Mouse (Mus musculus) bone marrow, adult 2 months (tissue): ENCODE measurements around the gene Golim4. TPM values are rescaled to one million over a fixed set of nuclear protein-coding genes. Genes with fewer than 3 reads are reported as not detected.

ENCODE experiments used
- H3K27ac ChIP-seq: fragments of 200-500 bp; 2 replicates; pipeline ENCODE4 v1.5.1; 2012; ENCODE audit warnings: low read depth, mild to moderate bottlenecking, control low read depth, inconsistent platforms, low read length; ENCODE audit not compliant: control insufficient read depth, poor library complexity, insufficient read depth
- H3K4me1 ChIP-seq: fragments of 200-500 bp; 2 replicates; pipeline ENCODE4 v1.6.1; 2011; ENCODE audit warnings: low read length; ENCODE audit not compliant: control insufficient read depth, insufficient read depth
- H3K4me3 ChIP-seq: fragments of 200-500 bp; replicated peaks from 2 replicates; pipeline ENCODE3; 2011; ENCODE audit warnings: mild to moderate bottlenecking, low read depth, low read length, control low read depth; ENCODE audit not compliant: control insufficient read depth
- CTCF ChIP-seq: fragments of 200-500 bp; IDR thresholded peaks from 2 replicates; pipeline ENCODE4 v1.5.1; 2011; ENCODE audit warnings: low read length, control low read depth; ENCODE audit not compliant: control insufficient read depth, insufficient read depth
- POLR2A ChIP-seq: fragments of 200-500 bp; IDR thresholded peaks from 2 replicates; pipeline ENCODE4 v1.6.1; 2011; ENCODE audit warnings: low read depth, mild to moderate bottlenecking, control low read depth, low read length, borderline replicate concordance; ENCODE audit not compliant: control insufficient read depth
- WGBS: fragments of 180-500 bp; shearing (Covaris S2); methylation state at CpG from one replicate; pipeline ENCODE4 v1.1.7; 2018; 5-methylcytosine and 5-hydroxymethylcytosine counted together
- polyA plus RNA-seq: library from polyadenylated mRNA; stranded (reverse); fragments of >200 nt; gene quantifications from 2 replicates; pipeline ENCODE4 v1.2.4, GENCODE M21; 2011; ENCODE audit warnings: low replicate concordance; ENCODE audit not compliant: missing spikeins, insufficient read depth, insufficient read length

The Golim4 gene
- polyA plus RNA-seq, 1 experiment, result 51.2 TPM

DNA sequence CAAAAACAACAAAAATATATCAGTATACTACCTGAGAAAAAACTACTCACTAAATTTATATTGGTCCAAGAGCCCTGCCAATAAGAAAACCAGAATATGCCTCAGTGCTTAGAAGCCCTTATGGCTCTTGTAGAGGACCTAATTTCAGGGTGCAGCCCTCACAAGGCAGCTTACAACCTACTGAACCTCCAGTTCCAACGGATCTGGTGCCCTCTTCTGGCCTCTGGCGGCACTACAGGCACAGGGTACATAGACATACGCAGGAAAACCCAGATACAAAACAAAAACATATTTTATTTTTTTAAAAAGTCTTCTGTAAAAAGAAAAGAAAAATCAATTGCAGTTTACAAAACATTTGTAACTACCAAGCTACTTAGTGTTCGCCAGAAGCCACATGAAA lies 95.1 kb downstream of the Golim4 start:
- Histone ChIP-seq H3K27ac (no peak overlapping the region), H3K4me1 (no peaks in the 10 kb centered on the region; the same call in 1 of the 2 replicates), H3K4me3 (no peak overlapping the region)
- TF ChIP-seq POLR2A, result no peak
- TF ChIP-seq CTCF, result peak; percentile 88
- WGBS, result 29% methylated on average over 4 of the region's 4 CpGs

DNA sequence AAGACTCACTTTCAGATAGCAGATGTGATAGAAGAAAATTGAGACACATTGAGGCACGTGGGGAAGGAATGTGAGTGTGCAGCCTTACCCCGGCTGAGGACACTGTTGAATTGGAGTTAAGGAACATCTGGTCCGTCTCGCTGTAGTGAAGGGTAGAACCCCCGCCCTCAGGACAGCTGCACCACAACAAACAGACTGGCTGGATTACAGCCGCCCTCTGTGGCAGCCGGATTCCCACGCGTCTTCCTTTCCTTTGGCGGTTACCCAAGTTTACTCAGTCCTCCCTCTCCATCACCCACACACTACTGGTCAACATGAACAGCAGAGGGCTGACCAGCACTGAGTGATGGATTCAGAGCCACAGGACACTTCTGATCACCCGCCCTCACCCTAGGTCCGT lies 96.0 kb downstream of the Golim4 start:
- H3K4me3 ChIP-seq, result no peak overlapping the region
- 79% methylated on average over 12 of the region's 12 CpGs for WGBS
- TF ChIP-seq POLR2A, result no peak
- TF ChIP-seq CTCF, result no peak
- H3K27ac ChIP-seq, result no peak overlapping the region
- no peaks in the 10 kb centered on the region; the same call in 1 of the 2 replicates for H3K4me1 ChIP-seq

DNA sequence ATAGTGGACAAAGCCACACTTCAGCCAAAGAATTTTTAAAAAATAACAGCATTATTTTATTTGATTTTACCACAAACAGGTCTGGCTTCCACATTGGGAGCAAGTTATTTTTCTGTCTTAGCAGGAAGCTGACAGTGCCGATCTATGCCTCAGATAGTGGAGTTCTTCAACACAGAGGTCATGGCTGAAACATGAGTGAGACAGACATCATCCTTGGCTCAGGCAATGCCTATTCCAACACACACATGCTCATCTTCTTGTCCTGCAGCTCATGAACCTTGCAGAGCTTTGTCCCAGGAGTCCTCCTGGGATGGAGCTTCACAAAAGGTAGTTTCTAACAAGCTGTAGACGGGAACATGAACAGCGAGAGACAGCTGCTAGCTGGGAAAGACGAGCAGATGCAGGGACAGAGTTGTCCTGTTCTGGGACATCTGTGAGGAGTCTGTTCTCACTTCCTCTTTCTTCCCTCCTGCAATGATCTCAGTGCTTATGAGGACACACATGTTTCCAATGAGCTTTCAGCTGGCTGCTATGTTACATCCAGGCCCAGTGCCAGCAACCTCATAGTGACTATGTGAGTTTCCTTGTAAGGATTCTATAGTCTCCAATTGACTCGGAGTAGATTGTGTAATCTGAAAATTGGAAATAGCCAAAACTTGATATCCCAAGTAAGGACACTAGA lies 121.3 kb downstream of the Golim4 start:
- 31% methylated on average over 5 of the region's 5 CpGs for WGBS
- Histone ChIP-seq H3K4me1 (no peaks in the 10 kb centered on the region; the same call in 1 of the 2 replicates), H3K4me3 (no peak overlapping the region), H3K27ac (no peak overlapping the region)
- TF ChIP-seq POLR2A (no peak), CTCF (no peak)

- no peaks in the 10 kb centered on the region; the same call in 1 of the 2 replicates for H3K4me1 ChIP-seq
- no peak overlapping the region for H3K4me3 ChIP-seq
- no peak overlapping the region for H3K27ac ChIP-seq
- 61% methylated on average over 2 of the region's 2 CpGs for WGBS
- TF ChIP-seq CTCF (no peak), POLR2A (no peak)
These were observed 121.9 kb downstream of the Golim4 start for GRCm38 (mm10) chr3:75834827-75835226.

Other genes with a start within 250 kb of the Golim4 start
- gene Gm29133, start 208.8 kb downstream of the Golim4 start, polyA plus RNA-seq, result not detected in 2 replicates
- not detected in 2 replicates for gene Fstl5, start 117.3 kb upstream of the Golim4 start, polyA plus RNA-seq